Mouse (Mus musculus) bone marrow macrophage, adult 2 months (primary cell): ENCODE measurements around the gene Chit1. TPM values are rescaled to one million over a fixed set of nuclear protein-coding genes. Genes with fewer than 3 reads are reported as not detected.

ENCODE experiments used
- H3K27ac ChIP-seq: 2 replicates; pipeline ENCODE4 v1.5.1; 2012; ENCODE audit warnings: low read depth, low read length; ENCODE audit not compliant: insufficient read depth
- H3K4me1 ChIP-seq: 2 replicates; pipeline ENCODE4 v1.6.1; 2012; ENCODE audit warnings: low read length; ENCODE audit not compliant: control insufficient read depth, insufficient read depth
- H3K4me3 ChIP-seq: 2 replicates; pipeline ENCODE4 v1.5.1; 2012; ENCODE audit warnings: mild to moderate bottlenecking, low read length, moderate library complexity; ENCODE audit not compliant: insufficient read depth
- CTCF ChIP-seq: IDR thresholded peaks from 2 replicates; pipeline ENCODE4 v1.5.1; 2012; ENCODE audit warnings: low read depth, mild to moderate bottlenecking, low read length, moderate library complexity
- POLR2A ChIP-seq: IDR thresholded peaks from 2 replicates; pipeline ENCODE4 v1.6.1; 2012; ENCODE audit warnings: mild to moderate bottlenecking, low read depth, low read length, borderline replicate concordance
- polyA plus RNA-seq: library from polyadenylated mRNA; stranded (reverse); fragments of >200 nt; gene quantifications from 2 replicates; pipeline ENCODE4 v1.2.4, GENCODE M21; 2012; ENCODE audit not compliant: missing spikeins, insufficient read depth, insufficient read length

The Chit1 gene
- polyA plus RNA-seq, 1 experiment: not detected

DNA sequence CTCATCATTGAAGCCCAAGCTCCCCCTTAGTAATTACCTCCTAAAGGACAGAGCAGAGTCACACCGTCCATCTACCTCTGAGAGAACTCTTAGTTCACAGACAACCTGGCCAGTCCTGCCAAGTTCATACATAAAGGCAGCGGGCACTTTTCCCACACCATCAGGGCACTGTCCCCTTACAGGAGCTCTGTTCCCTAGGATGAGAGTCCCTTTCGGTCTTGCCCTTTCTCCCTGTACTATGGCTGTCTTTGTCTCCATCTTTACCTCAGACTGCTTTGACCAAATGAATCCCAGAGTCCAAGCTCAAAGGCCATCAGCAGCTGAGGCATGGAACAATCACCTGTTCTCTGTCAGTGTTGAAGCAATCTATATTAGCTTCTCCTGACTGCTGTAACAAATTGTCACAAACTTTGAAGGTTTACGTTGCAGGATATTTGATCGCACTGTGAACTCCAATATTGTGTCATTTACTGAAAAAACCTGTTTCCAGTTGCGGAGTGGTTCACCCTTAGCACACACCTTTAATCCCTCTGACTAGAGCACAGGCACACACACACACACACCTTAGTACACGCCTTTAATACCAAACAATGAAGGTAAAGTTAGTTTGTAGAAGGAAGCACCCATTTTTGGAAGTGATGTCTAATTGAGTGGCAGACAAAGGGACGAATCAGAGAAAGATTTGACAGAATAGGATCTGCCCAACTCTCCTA is 58.1 kb downstream of the Chit1 start:
- TF ChIP-seq POLR2A (no peak), CTCF (no peak)
- peaks cover 3% of the 10 kb centered on the region; the same call in 1 of the 2 replicates for H3K4me1 ChIP-seq
- H3K4me3 ChIP-seq: no peak overlapping the region
- H3K27ac ChIP-seq: no peak overlapping the region

DNA sequence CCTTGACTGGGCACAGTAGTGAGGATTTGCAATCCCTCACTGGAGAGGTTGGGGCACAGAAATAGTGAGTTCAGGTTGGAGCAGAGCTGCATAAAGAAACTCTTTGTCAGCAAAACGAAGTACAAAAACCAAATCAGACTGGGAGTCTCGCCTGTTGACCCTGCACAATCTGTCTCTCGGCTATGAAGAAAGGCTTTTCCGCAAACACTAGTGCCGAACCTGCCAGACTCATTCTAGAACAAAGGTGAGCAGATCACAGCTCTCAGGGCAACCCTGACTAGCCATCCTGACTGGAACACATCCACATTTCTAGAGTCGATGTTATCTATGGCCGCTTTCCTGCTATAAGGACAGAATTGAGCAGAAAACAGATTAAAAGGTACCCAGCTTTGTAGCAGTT is 62.0 kb downstream of the Chit1 start:
- Histone ChIP-seq H3K4me3 (no peak overlapping the region), H3K27ac (no peak overlapping the region), H3K4me1 (no peaks in the 10 kb centered on the region)
- TF ChIP-seq CTCF: no peak
- TF ChIP-seq POLR2A: no peak

DNA sequence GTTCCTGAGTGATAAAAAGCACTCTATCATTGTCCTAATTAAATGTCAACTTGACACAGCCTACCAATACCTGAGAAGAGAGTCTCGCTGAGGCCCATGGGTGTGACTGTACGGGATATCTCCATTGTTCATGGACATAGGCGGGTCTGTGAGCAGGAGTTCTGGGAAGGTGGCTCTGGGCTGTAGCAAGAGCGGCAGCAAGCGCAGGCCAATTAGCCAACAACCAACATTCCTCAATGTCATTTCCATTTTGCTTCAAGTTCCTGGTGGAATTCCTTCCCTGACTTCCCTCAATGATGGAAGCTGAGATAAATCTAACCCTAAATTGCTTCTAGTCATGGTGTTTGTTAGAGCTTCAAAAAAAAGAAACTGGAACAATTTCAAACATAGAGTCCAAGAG is 66.9 kb downstream of the Chit1 start:
- H3K27ac ChIP-seq: no peak overlapping the region
- no peak overlapping the region for H3K4me3 ChIP-seq
- no peak for TF ChIP-seq POLR2A
- TF ChIP-seq CTCF: no peak
- no peaks in the 10 kb centered on the region for H3K4me1 ChIP-seq

DNA sequence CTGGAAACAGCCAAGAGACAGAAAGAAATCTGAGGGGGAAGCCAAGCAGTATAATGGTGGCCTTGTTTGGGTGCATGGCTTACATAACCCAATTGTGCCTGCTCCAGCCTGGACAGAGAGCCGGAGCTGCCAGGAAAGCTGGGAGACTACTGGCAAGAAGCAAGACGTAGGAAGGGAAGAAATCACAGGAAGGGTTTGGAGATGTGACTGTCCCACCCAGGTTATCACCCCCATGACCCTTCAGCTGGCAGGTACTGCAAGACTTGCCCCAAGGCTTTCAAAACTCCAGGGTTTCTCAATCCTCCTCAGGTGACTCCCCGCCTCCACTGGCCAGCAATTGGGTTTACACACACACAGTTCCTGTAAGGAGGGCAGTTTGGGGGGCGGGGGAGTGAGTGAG is 71.0 kb downstream of the Chit1 start, which contains the start of gene Chil1:
Gene Chil1, plus strand, starts transcription at position 152 of the 400 bp plus-strand sequence.
- TF ChIP-seq POLR2A: no peak
- no peak for TF ChIP-seq CTCF
- Histone ChIP-seq H3K4me1 (no peaks in the 10 kb centered on the region), H3K4me3 (no peak within 1 kb of the TSS), H3K27ac (no peak within 1 kb of the TSS)

DNA sequence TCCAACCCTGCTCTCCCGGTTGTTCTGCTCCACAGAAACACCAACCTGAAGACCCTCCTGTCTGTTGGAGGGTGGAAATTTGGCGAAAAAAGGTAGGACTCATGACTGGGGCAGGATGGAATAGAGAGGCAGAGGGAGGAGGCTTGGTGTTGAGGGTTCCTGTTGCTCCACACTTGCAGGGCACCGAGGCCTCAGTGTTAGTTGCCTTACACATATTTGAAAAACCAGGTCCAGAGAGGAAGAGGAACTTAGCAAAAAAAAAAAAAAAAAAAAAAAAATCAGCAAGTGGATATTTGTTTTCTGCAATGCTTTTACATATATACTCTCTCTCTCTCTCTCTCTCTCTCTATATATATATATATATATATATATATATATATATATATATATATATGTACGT is 73.0 kb downstream of the Chit1 start:
- TF ChIP-seq CTCF (no peak), POLR2A (no peak)
- H3K27ac ChIP-seq: no peak overlapping the region
- no peaks in the 10 kb centered on the region for H3K4me1 ChIP-seq
- H3K4me3 ChIP-seq: no peak overlapping the region

DNA sequence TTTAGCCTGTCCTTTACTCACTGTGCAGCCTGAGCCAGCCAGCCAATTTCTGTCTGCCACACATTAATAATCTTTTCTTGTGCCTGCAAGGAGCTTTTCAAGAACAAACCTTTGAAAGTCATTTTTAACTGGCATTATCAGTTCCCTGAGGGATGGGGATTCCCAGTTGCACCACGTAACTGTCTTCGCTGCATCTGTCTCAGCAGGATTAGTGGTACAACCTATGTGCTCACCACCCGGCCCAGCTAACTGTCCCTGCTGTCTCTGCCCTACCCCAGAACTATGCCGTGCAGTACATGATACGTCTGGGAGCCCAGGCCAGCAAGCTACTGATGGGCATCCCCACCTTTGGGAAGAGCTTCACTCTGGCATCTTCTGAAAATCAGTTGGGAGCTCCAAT is 77.2 kb downstream of the Chit1 start:
- Histone ChIP-seq H3K27ac (no peak overlapping the region), H3K4me1 (no peaks in the 10 kb centered on the region), H3K4me3 (no peak overlapping the region)
- no peak for TF ChIP-seq POLR2A
- TF ChIP-seq CTCF: no peak

DNA sequence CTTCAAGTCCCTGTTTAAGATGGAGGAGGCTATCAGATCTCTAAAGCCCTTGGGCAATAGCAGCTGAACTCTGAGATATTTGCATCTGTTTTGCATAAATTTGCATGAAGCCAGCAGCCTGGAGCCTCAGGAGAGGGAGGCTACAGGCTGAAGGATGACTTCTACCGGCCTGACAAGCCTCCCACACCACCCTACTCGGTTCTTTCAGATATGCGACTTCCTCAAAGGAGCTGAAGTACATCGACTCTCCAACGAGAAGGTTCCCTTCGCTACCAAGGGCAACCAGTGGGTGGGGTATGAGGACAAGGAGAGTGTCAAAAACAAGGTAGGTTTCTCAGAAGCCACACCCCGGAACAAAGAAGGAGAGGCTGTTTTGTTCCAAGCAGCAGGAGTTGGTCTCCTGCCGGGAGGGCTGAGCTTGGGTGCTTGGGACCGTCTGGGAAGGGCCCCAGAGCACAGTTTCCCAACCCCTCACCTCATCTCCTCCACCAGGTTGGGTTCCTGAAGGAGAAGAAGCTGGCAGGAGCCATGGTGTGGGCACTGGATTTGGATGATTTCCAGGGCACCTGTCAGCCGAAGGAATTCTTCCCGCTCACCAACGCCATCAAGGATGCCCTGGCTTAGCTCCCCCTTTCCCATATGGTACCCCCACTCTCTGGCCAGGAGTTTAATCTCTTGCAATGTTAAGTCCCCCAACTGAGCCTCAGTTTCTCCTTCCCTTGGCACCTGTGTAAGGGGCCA is 78.1 kb downstream of the Chit1 start:
- Histone ChIP-seq H3K4me3 (no peak overlapping the region), H3K4me1 (no peaks in the 10 kb centered on the region), H3K27ac (no peak overlapping the region)
- TF ChIP-seq CTCF (no peak), POLR2A (no peak)

DNA sequence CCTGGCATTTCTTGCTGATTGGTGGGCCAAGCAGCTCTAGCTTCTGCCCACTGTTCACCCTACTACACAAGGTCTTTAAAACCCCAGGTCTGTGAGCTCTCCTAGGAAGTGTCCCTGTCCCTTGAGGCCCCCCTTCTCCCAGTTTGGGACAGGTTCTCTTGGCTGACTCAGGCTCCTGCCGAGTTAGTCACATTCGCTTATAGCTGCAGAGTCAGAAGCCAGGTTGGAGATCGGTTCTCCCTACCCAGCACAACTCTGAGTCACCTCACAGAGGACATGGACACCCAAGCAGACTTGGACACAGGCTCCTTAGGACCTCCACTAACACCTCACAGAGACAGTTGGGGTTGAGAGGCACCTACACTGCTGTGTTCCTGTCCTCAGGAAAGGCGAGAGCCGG is 80.2 kb downstream of the Chit1 start:
- Histone ChIP-seq H3K4me1 (peaks cover 18% of the 10 kb centered on the region), H3K4me3 (no peak overlapping the region), H3K27ac (no peak overlapping the region)
- TF ChIP-seq POLR2A: no peak
- TF ChIP-seq CTCF: no peak

DNA sequence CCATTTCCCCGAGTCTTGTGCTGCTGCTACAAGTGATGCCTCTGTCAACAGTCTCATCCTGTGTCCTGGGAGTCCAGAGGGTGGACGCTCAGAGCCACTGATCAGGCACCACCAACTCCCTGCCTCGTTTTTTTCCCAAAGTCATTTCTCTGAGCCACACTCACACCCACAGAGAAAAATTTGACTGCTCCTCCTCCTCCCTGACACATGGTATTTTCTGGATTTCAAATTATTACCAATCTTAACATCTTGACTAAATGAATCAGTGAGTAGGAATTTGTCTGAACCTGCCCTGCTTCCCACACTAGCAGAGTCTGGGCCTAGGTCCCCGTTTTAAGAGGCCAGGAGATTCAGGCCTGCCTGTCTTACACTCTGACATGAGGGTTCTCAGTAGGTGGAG is 81.0 kb downstream of the Chit1 start:
- TF ChIP-seq CTCF: no peak
- no peak for TF ChIP-seq POLR2A
- no peak overlapping the region for H3K4me3 ChIP-seq
- H3K4me1 ChIP-seq: peaks cover 18% of the 10 kb centered on the region
- no peak overlapping the region for H3K27ac ChIP-seq

DNA sequence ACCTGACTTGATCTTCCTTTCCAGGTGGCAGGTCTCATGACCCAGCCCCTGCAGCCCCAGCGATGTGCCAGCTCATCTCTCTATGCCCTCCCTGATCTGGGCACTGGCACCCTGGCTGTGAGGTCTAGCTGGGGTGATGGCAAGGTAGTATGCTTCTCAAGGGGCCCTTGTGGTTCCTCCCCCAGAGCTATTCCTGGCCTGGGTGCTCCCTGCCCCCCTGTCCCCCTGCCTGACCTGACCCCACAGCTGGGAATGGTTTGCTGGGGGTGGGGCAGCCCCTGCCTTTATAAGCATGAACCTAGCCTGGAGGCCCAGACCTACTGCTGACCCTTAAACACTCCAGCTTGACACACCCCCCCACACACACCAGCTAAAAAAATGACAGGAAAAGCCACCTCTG is 82.1 kb downstream of the Chit1 start, which contains the start of gene Mybph:
Gene Mybph, plus strand, starts transcription at position 323 of the 400 bp plus-strand sequence.
- Histone ChIP-seq H3K4me3 (no peak within 1 kb of the TSS), H3K4me1 (peaks cover 18% of the 10 kb centered on the region), H3K27ac (no peak within 1 kb of the TSS)
- no peak for TF ChIP-seq CTCF
- TF ChIP-seq POLR2A: no peak
